Mouse (Mus musculus) limb, embryonic 12.5 days (tissue): Measurements from ENCODE around the gene Srcap. TPM values are rescaled to one million over a fixed set of nuclear protein-coding genes. Genes with fewer than 3 reads are reported as not detected.
A peak's percentile ranks its signal among the peaks of the same experiment; 100 is the strongest.
"Not testable (repeated sequence)": the region's sequence is repeated elsewhere in the genome, so short reads cannot be mapped to it uniquely, and the experiment has no call there.

Experiments used
- ATAC-seq: fragments of 200-750 bp; cut with Nextera tagmentation; 2 replicates; pipeline ENCODE4 v1.8.0; 2017; ENCODE audit warnings: low read depth, moderate TSS enrichment; ENCODE audit not compliant: insufficient number of reproducible peaks, insufficient read depth, low FRiP score, low TSS enrichment
- H3K27ac ChIP-seq: fragments of 300-500 bp; sonication (generic); 2 replicates; pipeline ENCODE4 v1.5.1; 2016; ENCODE audit warnings: mild to moderate bottlenecking, moderate library complexity
- H3K27me3 ChIP-seq: fragments of 300-500 bp; sonication (generic); 2 replicates; pipeline ENCODE4 v1.6.1; 2016; ENCODE audit warnings: mild to moderate bottlenecking, moderate library complexity
- H3K36me3 ChIP-seq: fragments of 300-500 bp; sonication (generic); 2 replicates; pipeline ENCODE4 v1.6.1; 2016; ENCODE audit warnings: mild to moderate bottlenecking, moderate library complexity
- H3K4me1 ChIP-seq: fragments of 300-500 bp; sonication (generic); replicated peaks from 2 replicates; pipeline ENCODE4 v1.6.1; 2016
- H3K4me2 ChIP-seq: fragments of 300-500 bp; sonication (generic); 2 replicates; pipeline ENCODE4 v1.6.1; 2016; ENCODE audit warnings: mild to moderate bottlenecking, moderate library complexity
- H3K4me3 ChIP-seq: fragments of 300-500 bp; sonication (generic); replicated peaks from 2 replicates; pipeline ENCODE4 v1.5.1; 2016; ENCODE audit warnings: mild to moderate bottlenecking
- H3K9ac ChIP-seq: fragments of 300-500 bp; sonication (generic); replicated peaks from 2 replicates; pipeline ENCODE4 v1.6.1; 2016; ENCODE audit warnings: mild to moderate bottlenecking, moderate library complexity
- H3K9me3 ChIP-seq: fragments of 300-500 bp; sonication (generic); 2 replicates; pipeline ENCODE4 v1.6.1; 2016; ENCODE audit warnings: mild to moderate bottlenecking, moderate library complexity
- WGBS: fragments of 180-500 bp; shearing (Covaris S2); methylation state at CpG from one replicate; pipeline ENCODE4 v1.1.7; 2016; 5-methylcytosine and 5-hydroxymethylcytosine counted together
- polyA plus RNA-seq: library from polyadenylated mRNA; unstranded; fragments of >200 nt; fragmentation: Nextera tagmentation; extraction: Ambion mirVana; gene quantifications from 2 replicates; pipeline ENCODE4 v1.2.1, GENCODE M21; 2016

Srcap gene
- polyA plus RNA-seq, 1 experiment from 2014 or later: 79.4 TPM

- WGBS: 92% methylated on average over 3 of the region's 3 CpGs
- no peak for ATAC-seq
- H3K4me3 ChIP-seq: no peak overlapping the region
- H3K36me3 ChIP-seq: peaks cover 59% of the 10 kb centered on the region
- H3K9ac ChIP-seq: no peak overlapping the region
- no peak overlapping the region for H3K27ac ChIP-seq
- H3K4me1 ChIP-seq: no peaks in the 10 kb centered on the region
- no peaks in the 10 kb centered on the region for H3K27me3 ChIP-seq
- no peaks in the 10 kb centered on the region for H3K9me3 ChIP-seq
- no peak overlapping the region for H3K4me2 ChIP-seq
Observed at GRCm38 (mm10) chr7:127491846-127492245, 19.9 kb upstream of the Srcap start.

GRCm38 (mm10) chr7:127494648-127495047 lies 17.1 kb upstream of the Srcap start:
- Histone ChIP-seq H3K27ac (no peak overlapping the region), H3K4me3 (no peak overlapping the region), H3K9ac (no peak overlapping the region), H3K27me3 (no peaks in the 10 kb centered on the region), H3K4me2 (no peak overlapping the region), H3K4me1 (no peaks in the 10 kb centered on the region), H3K36me3 (peaks cover 32% of the 10 kb centered on the region), H3K9me3 (no peaks in the 10 kb centered on the region)
- ATAC-seq: no peak

- no peak overlapping the region for H3K27ac ChIP-seq
- H3K4me1 ChIP-seq: no peaks in the 10 kb centered on the region
- no peaks in the 10 kb centered on the region for H3K9me3 ChIP-seq
- 83% methylated on average over 2 of the region's 2 CpGs for WGBS
- no peak for ATAC-seq
- H3K36me3 ChIP-seq: peaks cover 5% of the 10 kb centered on the region; the same call in 1 of the 2 replicates
- H3K9ac ChIP-seq: no peak overlapping the region
- H3K27me3 ChIP-seq: no peaks in the 10 kb centered on the region
- H3K4me2 ChIP-seq: no peak overlapping the region
- no peak overlapping the region for H3K4me3 ChIP-seq
Observed at GRCm38 (mm10) chr7:127497382-127497781, 14.4 kb upstream of the Srcap start.

DNA sequence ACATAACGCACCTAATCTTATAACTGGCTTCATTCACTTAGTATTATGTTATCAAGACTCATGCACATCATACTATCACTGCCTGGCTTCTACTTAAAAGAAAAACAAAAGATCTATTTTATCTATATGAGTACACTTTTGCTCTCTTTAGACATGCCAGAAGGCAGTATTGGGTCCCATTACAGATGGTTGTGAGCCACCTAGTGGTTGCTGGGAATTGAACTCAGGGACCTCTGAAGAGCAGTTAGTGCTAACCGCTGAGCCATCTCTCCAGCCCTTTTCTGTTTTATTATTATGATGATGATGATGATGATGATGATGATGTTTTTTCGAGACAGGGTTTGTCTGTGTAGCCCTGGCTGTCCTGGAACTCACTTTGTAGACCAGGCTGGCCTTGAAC lies 13.4 kb upstream of the Srcap start:
- no peaks in the 10 kb centered on the region for H3K27me3 ChIP-seq
- 43% methylated on average over 3 of the region's 3 CpGs for WGBS
- H3K4me2 ChIP-seq: no peak overlapping the region
- ATAC-seq: no peak
- no peaks in the 10 kb centered on the region for H3K36me3 ChIP-seq
- H3K4me1 ChIP-seq: no peaks in the 10 kb centered on the region
- H3K27ac ChIP-seq: no peak overlapping the region
- no peak overlapping the region for H3K4me3 ChIP-seq
- H3K9ac ChIP-seq: no peak overlapping the region
- no peaks in the 10 kb centered on the region for H3K9me3 ChIP-seq

- Histone ChIP-seq H3K9ac (no peak overlapping the region), H3K27ac (no peak overlapping the region), H3K36me3 (no peaks in the 10 kb centered on the region), H3K4me2 (no peak overlapping the region), H3K4me1 (peaks cover 7% of the 10 kb centered on the region), H3K27me3 (no peaks in the 10 kb centered on the region), H3K4me3 (no peak overlapping the region), H3K9me3 (no peaks in the 10 kb centered on the region)
- no peak for ATAC-seq
- WGBS: 97% methylated on average over 3 of the region's 3 CpGs
Observed at GRCm38 (mm10) chr7:127508291-127508690, 3.5 kb upstream of the Srcap start.

DNA sequence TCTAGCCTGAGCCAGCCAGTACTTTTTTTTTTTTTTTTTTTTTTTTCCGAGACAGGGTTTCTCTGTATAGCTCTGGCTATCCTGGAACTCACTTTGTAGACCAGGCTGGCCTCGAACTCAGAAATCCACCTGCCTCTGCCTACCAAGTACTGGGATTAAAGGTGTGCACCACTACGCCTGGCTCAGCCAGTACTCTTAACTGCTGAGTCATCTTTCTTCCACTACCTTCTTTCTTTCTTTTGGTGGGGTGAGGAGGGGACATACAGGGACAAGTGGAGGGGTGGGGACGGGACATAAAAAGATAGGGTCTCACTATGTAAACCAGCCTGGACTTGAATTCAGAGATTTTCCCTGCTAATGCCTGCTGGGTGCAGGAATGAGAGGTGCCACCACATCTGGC lies 2.0 kb upstream of the Srcap start:
- 94% methylated on average over 3 of the region's 4 CpGs for WGBS
- Histone ChIP-seq H3K4me1 (peaks cover 15% of the 10 kb centered on the region), H3K36me3 (peaks cover 10% of the 10 kb centered on the region; the same call in 1 of the 2 replicates)
- ATAC-seq, H3K27me3 ChIP-seq, H3K4me2 ChIP-seq, H3K9ac ChIP-seq, H3K9me3 ChIP-seq, H3K4me3 ChIP-seq, H3K27ac ChIP-seq: not testable (repeated sequence)

GRCm38 (mm10) chr7:127511241-127511640 lies 542 bp upstream of the Srcap start:
- H3K9me3 ChIP-seq: no peaks in the 10 kb centered on the region
- no peaks in the 10 kb centered on the region for H3K27me3 ChIP-seq
- H3K4me3 ChIP-seq: peak overlapping the region; percentile 64
- peak overlapping the region; percentile 88; the same call in 1 of the 2 replicates for H3K9ac ChIP-seq
- H3K4me1 ChIP-seq: peaks cover 15% of the 10 kb centered on the region
- peak overlapping the region; percentile 97 for H3K27ac ChIP-seq
- H3K36me3 ChIP-seq: peaks cover 22% of the 10 kb centered on the region
- peak overlapping the region; percentile 64 for H3K4me2 ChIP-seq
- ATAC-seq: no peak
- 35% methylated on average over 8 of the region's 8 CpGs for WGBS

DNA sequence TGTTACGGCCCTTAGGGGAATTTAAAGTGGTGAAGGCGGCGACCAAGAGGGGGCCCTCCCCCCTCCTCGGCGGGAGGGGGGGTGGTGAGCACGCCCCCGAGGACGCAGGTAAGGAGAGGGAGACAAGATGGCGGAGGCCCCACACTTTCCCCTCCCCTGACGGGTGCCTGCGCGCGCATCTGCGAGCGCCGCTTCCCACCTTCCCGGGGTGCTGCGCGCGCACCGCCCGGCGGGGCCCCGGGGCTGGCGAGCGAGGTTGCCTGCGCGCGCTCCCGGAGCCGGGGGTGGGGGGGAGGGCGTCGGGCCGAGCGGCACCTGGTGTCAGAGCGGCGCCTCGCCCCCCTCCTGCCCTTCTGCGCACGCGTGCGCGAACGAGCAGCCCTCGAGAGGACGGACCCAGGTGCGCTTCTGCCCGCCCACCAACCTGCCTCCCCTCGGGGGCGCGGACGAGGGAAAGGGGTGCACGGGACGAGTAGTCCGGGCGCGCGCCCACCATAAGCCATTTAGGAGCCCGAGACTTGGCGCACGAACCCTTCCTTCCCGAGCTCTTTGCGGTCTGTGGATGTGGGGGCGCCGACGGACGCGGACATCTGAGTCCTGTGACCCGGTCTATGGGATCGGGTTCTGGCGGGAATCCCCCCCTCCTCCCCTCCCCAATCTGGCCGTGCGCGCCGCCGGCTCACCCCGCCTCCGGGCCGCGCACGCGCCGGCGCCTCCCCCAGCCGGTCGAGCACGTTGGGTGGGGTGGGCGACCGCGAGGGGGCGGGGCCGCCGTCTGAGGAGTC lies 640 bp downstream of the Srcap start:
- peak overlapping the region; percentile 64 for H3K4me3 ChIP-seq
- under 1% methylated on average over 91 of the region's 93 CpGs for WGBS
- no peaks in the 10 kb centered on the region for H3K27me3 ChIP-seq
- ATAC-seq: peak; percentile 82
- H3K9ac ChIP-seq: peak overlapping the region; percentile 88
- H3K4me2 ChIP-seq: peak overlapping the region; percentile 64
- H3K36me3 ChIP-seq: peaks cover 34% of the 10 kb centered on the region
- no peaks in the 10 kb centered on the region for H3K9me3 ChIP-seq
- H3K27ac ChIP-seq: peak overlapping the region; percentile 97
- H3K4me1 ChIP-seq: peaks cover 15% of the 10 kb centered on the region

- Histone ChIP-seq H3K4me2 (peak overlapping the region; percentile 64), H3K9me3 (no peaks in the 10 kb centered on the region), H3K4me3 (peak overlapping the region; percentile 64), H3K9ac (peak overlapping the region; percentile 88), H3K27ac (peak overlapping the region; percentile 97), H3K4me1 (peaks cover 15% of the 10 kb centered on the region), H3K36me3 (peaks cover 40% of the 10 kb centered on the region), H3K27me3 (no peaks in the 10 kb centered on the region)
- ATAC-seq: no peak
- 33% methylated on average over 8 of the region's 8 CpGs for WGBS
Observed at GRCm38 (mm10) chr7:127513016-127513390, 1.2 kb downstream of the Srcap start.

GRCm38 (mm10) chr7:127513781-127514180 lies 2.0 kb downstream of the Srcap start:
- Histone ChIP-seq H3K4me1 (peaks cover 15% of the 10 kb centered on the region), H3K4me3 (peak overlapping the region; percentile 64), H3K9ac (no peak overlapping the region), H3K27me3 (no peaks in the 10 kb centered on the region), H3K36me3 (peaks cover 47% of the 10 kb centered on the region), H3K27ac (no peak overlapping the region), H3K9me3 (no peaks in the 10 kb centered on the region), H3K4me2 (peak overlapping the region; percentile 64)
- 73% methylated on average over 3 of the region's 3 CpGs for WGBS
- no peak for ATAC-seq

DNA sequence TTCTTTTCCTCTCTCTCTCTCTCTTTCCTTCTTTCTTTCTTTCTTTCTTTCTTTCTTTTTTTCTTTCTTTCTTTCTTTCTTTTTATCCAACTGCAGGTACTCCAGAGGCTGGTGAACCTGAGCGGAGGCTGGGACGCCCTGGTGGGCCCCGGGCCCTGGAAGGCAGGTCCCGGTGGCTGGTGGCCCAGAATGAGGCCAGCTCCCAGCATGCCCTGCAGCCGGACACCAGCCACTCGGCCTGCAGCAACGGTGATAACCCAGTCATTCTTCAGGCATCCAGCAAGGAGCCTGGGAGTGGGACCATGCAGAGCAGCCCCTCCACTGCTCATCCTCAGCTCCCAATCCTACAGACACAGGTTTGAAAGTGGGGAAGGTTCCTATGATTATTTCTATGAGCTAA lies 4.1 kb downstream of the Srcap start:
- Histone ChIP-seq H3K4me3 (no peak overlapping the region), H3K9me3 (no peaks in the 10 kb centered on the region), H3K27ac (no peak overlapping the region), H3K4me2 (no peak overlapping the region), H3K36me3 (peaks cover 65% of the 10 kb centered on the region), H3K27me3 (no peaks in the 10 kb centered on the region), H3K4me1 (peaks cover 15% of the 10 kb centered on the region), H3K9ac (no peak overlapping the region)
- no peak for ATAC-seq
- WGBS: 97% methylated on average over 7 of the region's 7 CpGs

GRCm38 (mm10) chr7:127516344-127516743 lies 4.6 kb downstream of the Srcap start:
- Histone ChIP-seq H3K27me3 (no peaks in the 10 kb centered on the region), H3K9me3 (no peaks in the 10 kb centered on the region), H3K27ac (no peak overlapping the region), H3K36me3 (peaks cover 70% of the 10 kb centered on the region), H3K9ac (no peak overlapping the region), H3K4me3 (no peak overlapping the region), H3K4me2 (no peak overlapping the region), H3K4me1 (peaks cover 11% of the 10 kb centered on the region)
- ATAC-seq: no peak
- WGBS: 97% methylated on average over 6 of the region's 7 CpGs
